15 mouse cellular contexts compared by ENCODE assay signal in the genomic region with DNA sequence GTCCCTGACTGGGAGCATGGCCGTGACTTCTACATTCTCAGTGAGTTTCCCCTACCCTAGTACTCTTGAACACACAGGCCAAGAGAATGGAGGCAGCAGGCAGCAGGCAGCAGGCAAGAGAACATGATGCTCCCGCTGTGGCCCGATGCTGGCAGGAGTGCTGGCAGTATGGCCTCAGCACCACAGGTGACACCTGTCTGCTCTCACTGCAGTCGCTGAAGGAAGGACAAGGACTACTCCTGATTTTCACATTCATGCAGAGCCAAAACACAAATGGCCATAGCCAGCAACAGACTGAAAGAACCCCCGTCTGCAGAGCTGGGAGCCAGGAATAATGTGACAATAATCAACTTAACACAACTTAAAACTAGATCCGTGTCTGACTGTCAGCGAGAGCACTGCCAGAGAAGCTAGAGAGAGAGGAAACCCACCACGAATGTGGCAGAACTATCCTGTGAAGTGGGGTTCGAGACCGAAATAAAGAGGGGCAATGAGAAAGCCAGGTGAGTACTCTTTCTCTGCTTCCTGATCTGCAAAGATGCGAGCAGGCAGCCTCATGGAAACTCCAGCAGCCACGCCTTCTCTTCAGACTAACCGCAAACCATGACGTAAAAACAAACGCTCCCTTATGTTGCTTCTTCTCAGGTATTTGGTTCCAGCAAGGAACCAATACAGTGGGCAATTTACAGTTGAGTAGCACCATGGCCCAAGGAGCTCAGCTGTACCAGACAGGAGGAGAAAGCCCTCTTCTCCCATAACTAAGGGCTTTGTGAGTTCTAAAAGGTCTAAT. TPM values are rescaled to one million over a fixed set of nuclear protein-coding genes. Genes with fewer than 3 reads are reported as not detected.
DNase-seq lines count a peak whose midpoint lies in the region; ATAC-seq and TF ChIP-seq lines count a peak whose summit lies in the region.
"Had no signal": no experiment of that assay in that cellular context is flagged by ENCODE, and none has a peak within 500 bp of the region (broad histone marks: within the 10 kb centered on the region; RNA-seq: fewer than 3 reads in every experiment).

No protein-coding gene starts in this region.

- H3K4me3 ChIP-seq in neural tube, embryonic 11.5 days (ENCODE audit: low read depth, low read length) = no peak overlapping the region
- no peak overlapping the region for H3K4me3 ChIP-seq in embryonic fibroblast, embryonic 13.5 days (ENCODE audit: insufficient read depth, low read length)
- no peak overlapping the region for H3K4me3 ChIP-seq in intestine, embryonic 16.5 days (ENCODE audit: low read length)
- H3K4me3 ChIP-seq in lung, adult 2 months (replicated peaks; ENCODE audit: extremely low read depth, low read depth, low read length) = no peak overlapping the region
- H3K4me3 ChIP-seq: embryonic facial prominence, embryonic 13.5 days; kidney, embryonic 15.5 days; limb, embryonic 12.5 days had no signal

- H3K9me3 ChIP-seq in neural tube, embryonic 11.5 days (ENCODE audit: control insufficient read depth, low read length) = no peaks in the 10 kb centered on the region
- no peaks in the 10 kb centered on the region for H3K9me3 ChIP-seq in intestine, embryonic 16.5 days (ENCODE audit: control insufficient read depth, low read length)
- H3K9me3 ChIP-seq: embryonic facial prominence, embryonic 13.5 days; G1E; kidney, embryonic 15.5 days; limb, embryonic 12.5 days had no signal

- no peak for TF ChIP-seq CTCF in embryonic fibroblast, embryonic 13.5 days (IDR thresholded peaks at IDR 0.05; ENCODE audit: borderline replicate concordance, insufficient read depth, low read length)
- no peak for TF ChIP-seq CTCF in lung, adult 2 months (IDR thresholded peaks at IDR 0.05; ENCODE audit: insufficient read depth, low read length)

- no peaks in the 10 kb centered on the region for H3K36me3 ChIP-seq in neural tube, embryonic 11.5 days (ENCODE audit: control insufficient read depth, insufficient read depth, low read length)
- no peaks in the 10 kb centered on the region; the same call in none of the 2 replicates for H3K36me3 ChIP-seq in intestine, embryonic 16.5 days (ENCODE audit: control insufficient read depth, insufficient read depth, low read length)

- peaks cover 18% of the 10 kb centered on the region for H3K4me1 ChIP-seq in neural tube, embryonic 11.5 days (ENCODE audit: control insufficient read depth, insufficient read depth, low read length)
- peaks cover 18% of the 10 kb centered on the region for H3K4me1 ChIP-seq in embryonic fibroblast, embryonic 13.5 days (ENCODE audit: control insufficient read depth, insufficient read depth, low read length)
- H3K4me1 ChIP-seq in intestine, embryonic 16.5 days (ENCODE audit: control insufficient read depth, insufficient read depth, low read length) = no peaks in the 10 kb centered on the region; the same call in 1 of the 2 replicates
- H3K4me1 ChIP-seq in lung, adult 2 months (ENCODE audit: control insufficient read depth, insufficient read depth, low read length) = no peaks in the 10 kb centered on the region
- H3K4me1 ChIP-seq: embryonic facial prominence, embryonic 13.5 days; limb, embryonic 12.5 days had no signal

- H3K4me2 ChIP-seq in neural tube, embryonic 11.5 days (ENCODE audit: low read depth) = no peak overlapping the region
- H3K4me2 ChIP-seq in intestine, embryonic 16.5 days (ENCODE audit: low read depth, low read length) = no peak overlapping the region
- H3K4me2 ChIP-seq: embryonic facial prominence, embryonic 13.5 days; heart, embryonic 11.5 days; kidney, embryonic 15.5 days; limb, embryonic 12.5 days had no signal

- H3K27ac ChIP-seq in neural tube, embryonic 11.5 days (ENCODE audit: low read depth, low read length) = peak overlapping the region; percentile 88
- peak overlapping the region; percentile 66; the same call in 1 of the 2 replicates for H3K27ac ChIP-seq in embryonic fibroblast, embryonic 13.5 days (ENCODE audit: insufficient read depth, low read length)
- peak overlapping the region; percentile 24; the same call in 1 of the 2 replicates for H3K27ac ChIP-seq in intestine, embryonic 16.5 days (ENCODE audit: low read length)
- H3K27ac ChIP-seq: embryonic facial prominence, embryonic 13.5 days; kidney, embryonic 15.5 days; limb, embryonic 12.5 days had no signal

- no peak for DNase-seq in neural tube, embryonic 11.5 days (ENCODE audit: low spot score)
- no peak for DNase-seq in neural tube, embryonic 10.5 days (ENCODE audit: extremely low spot score, low spot score)
- DNase-seq in right cerebral cortex, adult 18-20 months = no peak
- DNase-seq in lung, adult 2 months = no peak
- no peak for DNase-seq in embryo, embryonic 11 days
- DNase-seq: adrenal gland, adult 8-10 months; lung, postnatal 4 days; thymus, postnatal 4 days had no signal

- H3K27me3 ChIP-seq in neural tube, embryonic 11.5 days (ENCODE audit: control insufficient read depth, insufficient read depth, low read length) = no peaks in the 10 kb centered on the region
- H3K27me3 ChIP-seq in intestine, embryonic 16.5 days (replicated peaks; ENCODE audit: control insufficient read depth, insufficient read depth, low read length) = no peaks in the 10 kb centered on the region
- H3K27me3 ChIP-seq: embryonic facial prominence, embryonic 13.5 days; kidney, embryonic 15.5 days; limb, embryonic 12.5 days had no signal

- no peak for ATAC-seq in neural tube, embryonic 11.5 days (ENCODE audit: insufficient read depth, low FRiP score, low TSS enrichment)
- no peak for ATAC-seq in intestine, embryonic 16.5 days

- 0 out of 2 replicates have a peak overlapping the region, but pooled peaks have one; percentile 24 for H3K9ac ChIP-seq in neural tube, embryonic 11.5 days (ENCODE audit: low read length)
- no peak overlapping the region for H3K9ac ChIP-seq in intestine, embryonic 16.5 days (ENCODE audit: low read depth, low read length)
- H3K9ac ChIP-seq: embryonic facial prominence, embryonic 13.5 days; kidney, embryonic 15.5 days; limb, embryonic 12.5 days had no signal

- TF ChIP-seq POLR2A in embryonic fibroblast, embryonic 13.5 days (IDR thresholded peaks at IDR 0.05; ENCODE audit: low read depth, low read length) = no peak
- TF ChIP-seq POLR2A in lung, adult 2 months (IDR thresholded peaks at IDR 0.05; ENCODE audit: borderline replicate concordance, extremely low read depth, low read depth, low read length) = no peak

- 92% methylated on average over 15 of the region's 15 CpGs for WGBS in neural tube, embryonic 11.5 days
- 88% methylated on average over 15 of the region's 15 CpGs for WGBS in intestine, embryonic 16.5 days
- 90% methylated on average over 15 of the region's 15 CpGs for WGBS in lung, adult 2 months

RNA-seq across cellular contexts. Expression of gene Kif1b, which starts 50.8 kb away (rescaled TPM):
- 99.2 and 104 TPM in 2 replicates for polyA plus RNA-seq in neural tube, embryonic 11.5 days (2014; fragmentation: Nextera tagmentation; extraction: Ambion mirVana)
- polyA plus RNA-seq in embryonic fibroblast, embryonic 13.5 days (2011; ENCODE audit: insufficient read length, low read depth, missing spikeins) = 79.8 and 84.1 TPM in 2 replicates
- polyA plus RNA-seq in intestine, embryonic 16.5 days (2015; fragmentation: Nextera tagmentation; extraction: Ambion mirVana) = 18.2 and 19.2 TPM in 2 replicates
- polyA plus RNA-seq in lung, adult 2 months (2012; rRNA removed) = 32.0 and 43.8 TPM in 2 replicates

Comparison
In these comparisons a context has a peak if more than half of its experiments do, and no peak if none do; other contexts are left out.
1. H3K27ac ChIP-seq: peak in every context shown above with its lines; median percentile 88 in neural tube, embryonic 11.5 days; 66 in embryonic fibroblast, embryonic 13.5 days; 24 in intestine, embryonic 16.5 days.